ENCODE assay signal across 8 mouse cellular contexts in the genomic region with DNA sequence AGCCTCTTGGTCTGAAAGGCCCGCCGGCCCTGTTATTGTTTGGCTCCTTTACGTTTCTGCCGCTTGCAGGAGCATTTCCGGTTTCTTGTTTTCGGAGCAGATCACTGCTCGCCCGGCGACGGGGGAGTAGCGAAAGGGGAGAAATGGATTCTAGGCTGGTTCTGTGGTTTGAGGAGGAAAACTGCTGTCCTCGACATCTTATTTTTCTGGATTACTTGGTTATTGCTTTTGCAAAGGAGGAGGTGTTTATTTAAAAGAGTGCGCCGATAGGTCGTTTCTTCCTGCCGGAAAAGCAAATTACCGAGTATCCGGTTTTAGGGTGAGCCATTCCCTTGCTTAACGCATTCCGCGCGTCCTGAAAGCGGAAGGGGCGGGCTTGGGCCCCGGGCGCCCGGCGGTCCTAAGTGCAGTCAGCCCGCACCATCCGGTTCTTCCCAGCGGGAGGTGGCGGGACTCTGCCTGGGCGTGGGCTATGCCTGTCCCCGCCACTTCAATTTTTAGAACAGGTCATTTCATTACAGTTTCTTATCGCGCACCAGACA. TPM values are rescaled to one million over a fixed set of nuclear protein-coding genes. Genes with fewer than 3 reads are reported as not detected.
DNase-seq lines count a peak whose midpoint lies in the region; ATAC-seq and TF ChIP-seq lines count a peak whose summit lies in the region.

No protein-coding gene starts in this region.

- WGBS in embryonic facial prominence, embryonic 10.5 days = under 1% methylated on average over 36 of the region's 36 CpGs
- under 1% methylated on average over 36 of the region's 36 CpGs for WGBS in intestine, postnatal 0 days
- WGBS in limb, embryonic 11.5 days = under 1% methylated on average over 36 of the region's 36 CpGs
- under 1% methylated on average over 36 of the region's 36 CpGs for WGBS in midbrain, embryonic 14.5 days

- H3K9me3 ChIP-seq in embryonic facial prominence, embryonic 10.5 days = no peaks in the 10 kb centered on the region
- H3K9me3 ChIP-seq in intestine, postnatal 0 days (ENCODE audit: control insufficient read depth) = no peaks in the 10 kb centered on the region
- H3K9me3 ChIP-seq in limb, embryonic 11.5 days (ENCODE audit: control insufficient read depth, low read length) = no peaks in the 10 kb centered on the region
- H3K9me3 ChIP-seq in midbrain, embryonic 14.5 days (ENCODE audit: control insufficient read depth, low read length) = no peaks in the 10 kb centered on the region

- H3K36me3 ChIP-seq in embryonic facial prominence, embryonic 10.5 days (replicated peaks) = peaks cover 45% of the 10 kb centered on the region
- H3K36me3 ChIP-seq in intestine, postnatal 0 days (ENCODE audit: control insufficient read depth, insufficient read depth) = no peaks in the 10 kb centered on the region; the same call in 1 of the 2 replicates
- no peaks in the 10 kb centered on the region; the same call in 1 of the 2 replicates for H3K36me3 ChIP-seq in limb, embryonic 11.5 days (ENCODE audit: control insufficient read depth, insufficient read depth, low read length)
- H3K36me3 ChIP-seq in midbrain, embryonic 14.5 days (ENCODE audit: control insufficient read depth, insufficient read depth, low read length) = peaks cover 4% of the 10 kb centered on the region; the same call in 1 of the 2 replicates

- H3K4me1 ChIP-seq in embryonic facial prominence, embryonic 10.5 days = peaks cover 46% of the 10 kb centered on the region
- H3K4me1 ChIP-seq in intestine, postnatal 0 days (replicated peaks; ENCODE audit: control insufficient read depth, insufficient read depth, low read length) = no peaks in the 10 kb centered on the region
- H3K4me1 ChIP-seq in limb, embryonic 11.5 days (ENCODE audit: control insufficient read depth, insufficient read depth, low read length) = peaks cover 16% of the 10 kb centered on the region
- H3K4me1 ChIP-seq in midbrain, embryonic 14.5 days (ENCODE audit: control insufficient read depth, insufficient read depth, low read length) = peaks cover 26% of the 10 kb centered on the region

- peak overlapping the region; percentile 94 for H3K4me2 ChIP-seq in intestine, postnatal 0 days (replicated peaks; ENCODE audit: low read depth)
- H3K4me2 ChIP-seq in limb, embryonic 11.5 days (ENCODE audit: low read depth, severe bottlenecking) = peak overlapping the region; percentile 61
- H3K4me2 ChIP-seq in midbrain, embryonic 14.5 days (ENCODE audit: low read length) = peak overlapping the region; percentile 90

- H3K4me3 ChIP-seq in embryonic facial prominence, embryonic 10.5 days = peak overlapping the region; percentile 91
- peak overlapping the region; percentile 80 for H3K4me3 ChIP-seq in intestine, postnatal 0 days (ENCODE audit: low read depth, low read length)
- H3K4me3 ChIP-seq in limb, embryonic 11.5 days (ENCODE audit: low read depth, low read length) = peak overlapping the region; percentile 84
- peak overlapping the region; percentile 79 for H3K4me3 ChIP-seq in midbrain, embryonic 14.5 days (replicated peaks; ENCODE audit: low read depth, low read length)

- TF ChIP-seq CTCF in intestine, postnatal 0 days (IDR thresholded peaks at IDR 0.05; ENCODE audit: low read depth) = no peak; the same call in none of the 2 replicates

- no peaks in the 10 kb centered on the region for H3K27me3 ChIP-seq in embryonic facial prominence, embryonic 10.5 days (replicated peaks; ENCODE audit: low read depth, poor library complexity, severe bottlenecking)
- H3K27me3 ChIP-seq in intestine, postnatal 0 days (replicated peaks; ENCODE audit: control insufficient read depth, insufficient read depth, low read length) = no peaks in the 10 kb centered on the region
- no peaks in the 10 kb centered on the region for H3K27me3 ChIP-seq in limb, embryonic 11.5 days (ENCODE audit: control insufficient read depth, insufficient read depth, low read length)
- no peaks in the 10 kb centered on the region for H3K27me3 ChIP-seq in midbrain, embryonic 14.5 days (ENCODE audit: control insufficient read depth, insufficient read depth, low read length)

- peak; percentile 76 to 89 for DNase-seq in urinary bladder, adult 18-20 months (ENCODE audit: low spot score in 2 of 2)
- no peak for DNase-seq in urinary bladder, postnatal 10 days (ENCODE audit: low spot score)
- peak; percentile 96 for DNase-seq in embryonic facial prominence, embryonic 10.5 days (ENCODE audit: low spot score)
- DNase-seq in gonadal fat pad, adult 2 months (ENCODE audit: low read depth) = peak; percentile 70
- DNase-seq in limb, embryonic 11.5 days (ENCODE audit: low spot score) = peak; percentile 92
- DNase-seq in midbrain, embryonic 14.5 days = peak; percentile 97
- DNase-seq in spleen, adult 18-20 months = peak; percentile 75 to 77

- ATAC-seq in intestine, postnatal 0 days = peak; percentile 78
- ATAC-seq in limb, embryonic 11.5 days (ENCODE audit: insufficient number of reproducible peaks, low FRiP score, low TSS enrichment, low read depth) = peak; percentile 78
- ATAC-seq in midbrain, embryonic 14.5 days (ENCODE audit: low FRiP score, low TSS enrichment) = peak; percentile 82

- H3K9ac ChIP-seq in intestine, postnatal 0 days (ENCODE audit: low read depth, low read length) = peak overlapping the region; percentile 64
- H3K9ac ChIP-seq in limb, embryonic 11.5 days (ENCODE audit: low read length) = peak overlapping the region; percentile 85
- peak overlapping the region; percentile 77 for H3K9ac ChIP-seq in midbrain, embryonic 14.5 days (replicated peaks; ENCODE audit: low read length)

- H3K27ac ChIP-seq in embryonic facial prominence, embryonic 10.5 days (replicated peaks) = peak overlapping the region; percentile 93
- H3K27ac ChIP-seq in intestine, postnatal 0 days (ENCODE audit: low read depth, low read length) = peak overlapping the region; percentile 94
- H3K27ac ChIP-seq in limb, embryonic 11.5 days (replicated peaks; ENCODE audit: low read depth, low read length) = peak overlapping the region; percentile 87
- H3K27ac ChIP-seq in midbrain, embryonic 14.5 days (replicated peaks; ENCODE audit: low read depth, low read length) = peak overlapping the region; percentile 94

RNA-seq across cellular contexts. Expression of a gene that starts 1.1 kb away (rescaled TPM):
- polyA plus RNA-seq in embryonic facial prominence, embryonic 10.5 days (2016; fragmentation: Nextera tagmentation; extraction: Ambion mirVana) = 219 and 225 TPM in 2 replicates
- 58.2 and 62.0 TPM in 2 replicates for polyA plus RNA-seq in gonadal fat pad, adult 2 months (2012; rRNA removed)
- polyA plus RNA-seq in intestine, postnatal 0 days (2015; fragmentation: Nextera tagmentation; extraction: Ambion mirVana) = 48.0 and 49.6 TPM in 2 replicates
- 250 and 254 TPM in 2 replicates for polyA plus RNA-seq in limb, embryonic 11.5 days (2014; fragmentation: Nextera tagmentation; extraction: Ambion mirVana)
- polyA plus RNA-seq in midbrain, embryonic 14.5 days (2014; fragmentation: Nextera tagmentation; extraction: Ambion mirVana) = 66.1 and 69.2 TPM in 2 replicates

RNA-seq across cellular contexts. Expression of a gene that starts 1.2 kb away (rescaled TPM):
- 41.6 and 43.5 TPM in 2 replicates for polyA plus RNA-seq in embryonic facial prominence, embryonic 10.5 days (2016; fragmentation: Nextera tagmentation; extraction: Ambion mirVana)
- polyA plus RNA-seq in gonadal fat pad, adult 2 months (2012; rRNA removed) = 13.1 and 14.9 TPM in 2 replicates
- 14.3 and 14.7 TPM in 2 replicates for polyA plus RNA-seq in intestine, postnatal 0 days (2015; fragmentation: Nextera tagmentation; extraction: Ambion mirVana)
- 45.7 and 46.9 TPM in 2 replicates for polyA plus RNA-seq in limb, embryonic 11.5 days (2014; fragmentation: Nextera tagmentation; extraction: Ambion mirVana)
- polyA plus RNA-seq in midbrain, embryonic 14.5 days (2014; fragmentation: Nextera tagmentation; extraction: Ambion mirVana) = 22.5 and 22.7 TPM in 2 replicates

RNA-seq across cellular contexts. Expression of a gene that starts 21.2 kb away (rescaled TPM):
- polyA plus RNA-seq in embryonic facial prominence, embryonic 10.5 days (2016; fragmentation: Nextera tagmentation; extraction: Ambion mirVana) = 29.5 and 29.8 TPM in 2 replicates
- 0.93 and 1.1 TPM in 2 replicates for polyA plus RNA-seq in gonadal fat pad, adult 2 months (2012; rRNA removed)
- polyA plus RNA-seq in intestine, postnatal 0 days (2015; fragmentation: Nextera tagmentation; extraction: Ambion mirVana) = 4.4 and 4.6 TPM in 2 replicates
- 12.9 and 14.4 TPM in 2 replicates for polyA plus RNA-seq in limb, embryonic 11.5 days (2014; fragmentation: Nextera tagmentation; extraction: Ambion mirVana)
- polyA plus RNA-seq in midbrain, embryonic 14.5 days (2014; fragmentation: Nextera tagmentation; extraction: Ambion mirVana) = 40.7 and 109 TPM in 2 replicates

RNA-seq across cellular contexts. Expression of a gene that starts 24.5 kb away (rescaled TPM):
- polyA plus RNA-seq in embryonic facial prominence, embryonic 10.5 days (2016; fragmentation: Nextera tagmentation; extraction: Ambion mirVana) = 3.2 TPM in 2 replicates
- polyA plus RNA-seq in gonadal fat pad, adult 2 months (2012; rRNA removed) = 12.5 and 18.1 TPM in 2 replicates
- polyA plus RNA-seq in intestine, postnatal 0 days (2015; fragmentation: Nextera tagmentation; extraction: Ambion mirVana) = 5.9 and 7.5 TPM in 2 replicates
- polyA plus RNA-seq in limb, embryonic 11.5 days (2014; fragmentation: Nextera tagmentation; extraction: Ambion mirVana) = 4.5 and 4.9 TPM in 2 replicates
- polyA plus RNA-seq in midbrain, embryonic 14.5 days (2014; fragmentation: Nextera tagmentation; extraction: Ambion mirVana) = 46.5 and 46.7 TPM in 2 replicates

RNA-seq across cellular contexts. Expression of a gene that starts 32.3 kb away (rescaled TPM):
- polyA plus RNA-seq in embryonic facial prominence, embryonic 10.5 days (2016; fragmentation: Nextera tagmentation; extraction: Ambion mirVana) = 1.3 and 1.4 TPM in 2 replicates
- polyA plus RNA-seq in gonadal fat pad, adult 2 months (2012; rRNA removed) = 0.88 and 1.1 TPM in 2 replicates
- polyA plus RNA-seq in intestine, postnatal 0 days (2015; fragmentation: Nextera tagmentation; extraction: Ambion mirVana) = 8.0 and 8.7 TPM in 2 replicates
- polyA plus RNA-seq in limb, embryonic 11.5 days (2014; fragmentation: Nextera tagmentation; extraction: Ambion mirVana) = 0.87 and 1.4 TPM in 2 replicates
- polyA plus RNA-seq in midbrain, embryonic 14.5 days (2014; fragmentation: Nextera tagmentation; extraction: Ambion mirVana) = 4.8 and 5.7 TPM in 2 replicates
